Mouse (Mus musculus): ENCODE results near the gene Spdef. TPM values are rescaled to one million over a fixed set of nuclear protein-coding genes. Genes with fewer than 3 reads are reported as not detected.

The Spdef gene
- 0.28 TPM in 1 of 2 replicates, not detected in the other for polyA plus RNA-seq (2015; fragmentation: Nextera tagmentation; extraction: Ambion mirVana)

- Histone ChIP-seq H3K4me2 (no peak within 1 kb of the TSS), H3K27ac (no peak within 1 kb of the TSS), H3K9ac (no peak within 1 kb of the TSS), H3K4me1 (peaks cover 21% of the 10 kb centered on the region), H3K27me3 (no peaks in the 10 kb centered on the region; the same call in 1 of the 2 replicates), H3K9me3 (no peaks in the 10 kb centered on the region), H3K4me3 (no peak within 1 kb of the TSS), H3K36me3 (no peaks in the 10 kb centered on the region)
- ATAC-seq (ENCODE audit: insufficient number of reproducible peaks, insufficient read depth, low FRiP score, low TSS enrichment, low read depth) = no peak
- WGBS = 72% methylated on average over 10 of the region's 10 CpGs
These were observed at the start of gene Spdef for GRCm38 (mm10) chr17:27728770-27729169. Spdef (minus strand) TSS chr17:27728955.

- no peak for ATAC-seq (ENCODE audit: insufficient number of reproducible peaks, insufficient read depth, low FRiP score, low TSS enrichment, low read depth)
- H3K4me2 ChIP-seq = no peak overlapping the region
- no peaks in the 10 kb centered on the region for H3K27me3 ChIP-seq
- no peaks in the 10 kb centered on the region for H3K9me3 ChIP-seq
- WGBS = 82% methylated on average over 6 of the region's 6 CpGs
- H3K4me1 ChIP-seq = peaks cover 10% of the 10 kb centered on the region
- no peak overlapping the region for H3K9ac ChIP-seq
- no peak overlapping the region for H3K4me3 ChIP-seq
- H3K27ac ChIP-seq = no peak overlapping the region
- H3K36me3 ChIP-seq = peaks cover 33% of the 10 kb centered on the region
These were observed 49.1 kb upstream of the Spdef start for GRCm38 (mm10) chr17:27777823-27778222.

- H3K4me3 ChIP-seq = no peak overlapping the region
- no peak for ATAC-seq (ENCODE audit: insufficient number of reproducible peaks, insufficient read depth, low FRiP score, low TSS enrichment, low read depth)
- no peaks in the 10 kb centered on the region for H3K27me3 ChIP-seq
- 89% methylated on average over 3 of the region's 3 CpGs for WGBS
- peaks cover 29% of the 10 kb centered on the region; the same call in 1 of the 2 replicates for H3K36me3 ChIP-seq
- H3K4me2 ChIP-seq = no peak overlapping the region
- peaks cover 14% of the 10 kb centered on the region for H3K4me1 ChIP-seq
- no peak overlapping the region for H3K9ac ChIP-seq
- H3K27ac ChIP-seq = no peak overlapping the region
- H3K9me3 ChIP-seq = no peaks in the 10 kb centered on the region
These were observed 45.4 kb upstream of the Spdef start for GRCm38 (mm10) chr17:27774198-27774597.

- Histone ChIP-seq H3K27me3 (no peaks in the 10 kb centered on the region), H3K4me3 (no peak overlapping the region), H3K36me3 (peaks cover 44% of the 10 kb centered on the region), H3K27ac (no peak overlapping the region), H3K4me2 (no peak overlapping the region), H3K4me1 (peaks cover 14% of the 10 kb centered on the region), H3K9ac (no peak overlapping the region), H3K9me3 (no peaks in the 10 kb centered on the region)
- no peak for ATAC-seq (ENCODE audit: insufficient number of reproducible peaks, insufficient read depth, low FRiP score, low TSS enrichment, low read depth)
- WGBS = 79% methylated on average over 6 of the region's 6 CpGs
These were observed 42.9 kb upstream of the Spdef start for GRCm38 (mm10) chr17:27771616-27772015.

GRCm38 (mm10) chr17:27768817-27769542, 40.2 kb upstream of the Spdef start:
- no peak overlapping the region for H3K4me3 ChIP-seq
- H3K36me3 ChIP-seq = peaks cover 59% of the 10 kb centered on the region
- H3K9ac ChIP-seq = no peak overlapping the region
- H3K4me1 ChIP-seq = peaks cover 14% of the 10 kb centered on the region
- 69% methylated on average over 8 of the region's 8 CpGs for WGBS
- no peak overlapping the region for H3K27ac ChIP-seq
- H3K4me2 ChIP-seq = no peak overlapping the region
- no peak for ATAC-seq (ENCODE audit: insufficient number of reproducible peaks, insufficient read depth, low FRiP score, low TSS enrichment, low read depth)
- no peaks in the 10 kb centered on the region for H3K27me3 ChIP-seq
- H3K9me3 ChIP-seq = peaks cover 6% of the 10 kb centered on the region; the same call in 1 of the 2 replicates

GRCm38 (mm10) chr17:27767543-27767942, 38.8 kb upstream of the Spdef start:
- H3K27ac ChIP-seq = no peak overlapping the region
- no peak overlapping the region for H3K9ac ChIP-seq
- no peak overlapping the region for H3K4me2 ChIP-seq
- H3K36me3 ChIP-seq = peaks cover 70% of the 10 kb centered on the region
- H3K27me3 ChIP-seq = no peaks in the 10 kb centered on the region
- ATAC-seq (ENCODE audit: insufficient number of reproducible peaks, insufficient read depth, low FRiP score, low TSS enrichment, low read depth) = no peak
- H3K4me3 ChIP-seq = no peak overlapping the region
- WGBS = 67% methylated on average over 12 of the region's 12 CpGs
- H3K9me3 ChIP-seq = peaks cover 6% of the 10 kb centered on the region; the same call in 1 of the 2 replicates
- H3K4me1 ChIP-seq = peaks cover 4% of the 10 kb centered on the region; the same call in 1 of the 2 replicates

- H3K36me3 ChIP-seq = peaks cover 70% of the 10 kb centered on the region
- H3K4me1 ChIP-seq = peaks cover 4% of the 10 kb centered on the region; the same call in 1 of the 2 replicates
- H3K9me3 ChIP-seq = peaks cover 6% of the 10 kb centered on the region; the same call in 1 of the 2 replicates
- H3K27ac ChIP-seq = no peak overlapping the region
- 82% methylated on average over 5 of the region's 5 CpGs for WGBS
- H3K27me3 ChIP-seq = no peaks in the 10 kb centered on the region
- ATAC-seq (ENCODE audit: insufficient number of reproducible peaks, insufficient read depth, low FRiP score, low TSS enrichment, low read depth) = no peak
- no peak overlapping the region for H3K9ac ChIP-seq
- no peak overlapping the region for H3K4me3 ChIP-seq
- no peak overlapping the region for H3K4me2 ChIP-seq
These were observed 38.4 kb upstream of the Spdef start for GRCm38 (mm10) chr17:27767120-27767519.

GRCm38 (mm10) chr17:27765066-27765465, 36.3 kb upstream of the Spdef start:
- H3K4me1 ChIP-seq = no peaks in the 10 kb centered on the region
- H3K4me2 ChIP-seq = no peak overlapping the region
- H3K9ac ChIP-seq = no peak overlapping the region
- peaks cover 70% of the 10 kb centered on the region for H3K36me3 ChIP-seq
- H3K27ac ChIP-seq = no peak overlapping the region
- H3K4me3 ChIP-seq = no peak overlapping the region
- no peak for ATAC-seq (ENCODE audit: insufficient number of reproducible peaks, insufficient read depth, low FRiP score, low TSS enrichment, low read depth)
- H3K27me3 ChIP-seq = no peaks in the 10 kb centered on the region
- 98% methylated on average over 6 of the region's 6 CpGs for WGBS
- H3K9me3 ChIP-seq = peaks cover 6% of the 10 kb centered on the region; the same call in 1 of the 2 replicates

- Histone ChIP-seq H3K9me3 (peaks cover 6% of the 10 kb centered on the region; the same call in 1 of the 2 replicates), H3K4me3 (no peak overlapping the region), H3K27ac (no peak overlapping the region), H3K27me3 (no peaks in the 10 kb centered on the region), H3K4me1 (no peaks in the 10 kb centered on the region), H3K4me2 (no peak overlapping the region), H3K9ac (no peak overlapping the region), H3K36me3 (peaks cover 73% of the 10 kb centered on the region)
- no peak for ATAC-seq (ENCODE audit: insufficient number of reproducible peaks, insufficient read depth, low FRiP score, low TSS enrichment, low read depth)
- WGBS = 95% methylated on average over 2 of the region's 2 CpGs
These were observed 35.7 kb upstream of the Spdef start for GRCm38 (mm10) chr17:27764453-27764852.

- Histone ChIP-seq H3K9me3 (peaks cover 6% of the 10 kb centered on the region; the same call in 1 of the 2 replicates), H3K4me1 (no peaks in the 10 kb centered on the region), H3K27me3 (no peaks in the 10 kb centered on the region), H3K4me3 (no peak overlapping the region), H3K36me3 (peaks cover 60% of the 10 kb centered on the region), H3K27ac (no peak overlapping the region), H3K9ac (no peak overlapping the region), H3K4me2 (no peak overlapping the region)
- no peak for ATAC-seq (ENCODE audit: insufficient number of reproducible peaks, insufficient read depth, low FRiP score, low TSS enrichment, low read depth)
- 91% methylated on average over 11 of the region's 11 CpGs for WGBS
These were observed 34.1 kb upstream of the Spdef start for GRCm38 (mm10) chr17:27762884-27763283.

- Histone ChIP-seq H3K4me3 (no peak overlapping the region), H3K4me2 (no peak overlapping the region), H3K9me3 (peaks cover 6% of the 10 kb centered on the region; the same call in 1 of the 2 replicates), H3K36me3 (peaks cover 49% of the 10 kb centered on the region), H3K27me3 (no peaks in the 10 kb centered on the region), H3K27ac (no peak overlapping the region), H3K9ac (0 out of 2 replicates have a peak overlapping the region, but pooled peaks have one; percentile 27), H3K4me1 (no peaks in the 10 kb centered on the region)
- 40% methylated on average over 9 of the region's 9 CpGs for WGBS
- ATAC-seq (ENCODE audit: insufficient number of reproducible peaks, insufficient read depth, low FRiP score, low TSS enrichment, low read depth) = no peak
These were observed 33.0 kb upstream of the Spdef start for GRCm38 (mm10) chr17:27761639-27762336.
